Mouse (Mus musculus): ENCODE results near the gene Hyal3. TPM values are rescaled to one million over a fixed set of nuclear protein-coding genes. Genes with fewer than 3 reads are reported as not detected.

Hyal3 gene
- polyA plus RNA-seq (2015; fragmentation: Nextera tagmentation; extraction: Ambion mirVana), result 2.0 and 2.4 TPM in 2 replicates

- Histone ChIP-seq H3K4me3 (ENCODE audit: low read depth, low read length) (peak within 1 kb of the TSS; percentile 47), H3K4me2 (ENCODE audit: low read length) (peak within 1 kb of the TSS; percentile 97), H3K9ac (ENCODE audit: low read depth, low read length) (peak within 1 kb of the TSS; percentile 75), H3K4me1 (ENCODE audit: control insufficient read depth, insufficient read depth, low read length) (peaks cover 18% of the 10 kb centered on the region), H3K36me3 (ENCODE audit: control insufficient read depth, insufficient read depth, low read length) (0 out of 2 replicates have a peak, but pooled peaks cover 4% of the 10 kb centered on the region), H3K9me3 (replicated peaks; ENCODE audit: control insufficient read depth, low read length, poor library complexity, severe bottlenecking) (no peaks in the 10 kb centered on the region), H3K27ac (ENCODE audit: low read length) (peak within 1 kb of the TSS; percentile 84), H3K27me3 (ENCODE audit: control insufficient read depth, insufficient read depth, low read depth, low read length) (no peaks in the 10 kb centered on the region)
- ATAC-seq, result peak; percentile 79
- under 1% methylated on average over 32 of the region's 32 CpGs for WGBS
Observed at GRCm38 (mm10) chr9:107580501-107581317, at the start of gene Hyal3. TSS of gene Hyal3 (plus strand) at chr9:107580818.

DNA sequence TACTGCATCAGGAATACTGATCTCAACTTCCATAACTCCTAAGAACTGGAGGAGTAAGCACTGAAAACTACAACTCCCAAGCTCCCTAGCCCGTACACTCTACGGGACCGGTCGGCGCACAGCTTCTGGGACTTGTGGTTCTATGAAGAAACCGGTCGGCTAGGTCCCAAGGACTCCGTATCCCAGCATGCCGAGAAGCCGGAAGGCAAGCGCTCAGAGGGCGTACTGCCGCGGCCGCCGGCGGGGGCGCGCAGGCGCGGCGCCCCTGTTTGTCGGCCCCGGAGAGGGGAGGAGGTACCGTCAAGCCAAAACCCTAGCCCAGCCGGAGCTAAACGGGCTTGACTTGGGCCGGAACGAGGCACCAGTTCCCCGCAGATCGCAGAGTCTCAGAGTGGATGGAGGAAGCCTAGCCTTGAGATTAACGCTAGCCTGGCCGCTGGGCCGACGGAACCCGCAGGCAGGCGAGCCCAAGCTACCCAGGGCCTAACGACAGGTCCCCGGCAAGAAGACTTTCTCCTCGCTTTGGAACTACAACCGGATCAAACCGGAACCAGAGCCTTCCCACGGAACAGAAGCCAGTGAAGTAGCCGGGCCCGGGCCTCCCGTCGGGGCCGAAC, 46.7 kb upstream of the Hyal3 start, which contains the start of gene Tmem115:
Gene Tmem115, plus strand, starts transcription at position 155 of the 617 bp plus-strand sequence.
- Histone ChIP-seq H3K27ac (ENCODE audit: low read length) (peak within 1 kb of the TSS; percentile 69), H3K36me3 (ENCODE audit: control insufficient read depth, insufficient read depth, low read length) (peaks cover 8% of the 10 kb centered on the region), H3K4me3 (ENCODE audit: low read depth, low read length) (peak within 1 kb of the TSS; percentile 88), H3K4me1 (ENCODE audit: control insufficient read depth, insufficient read depth, low read length) (peaks cover 21% of the 10 kb centered on the region), H3K9me3 (replicated peaks; ENCODE audit: control insufficient read depth, low read length, poor library complexity, severe bottlenecking) (no peaks in the 10 kb centered on the region), H3K27me3 (ENCODE audit: control insufficient read depth, insufficient read depth, low read depth, low read length) (no peaks in the 10 kb centered on the region), H3K9ac (ENCODE audit: low read depth, low read length) (peak within 1 kb of the TSS; percentile 86), H3K4me2 (ENCODE audit: low read length) (peak within 1 kb of the TSS; percentile 98)
- ATAC-seq, result peak; percentile 98
- under 1% methylated on average over 48 of the region's 48 CpGs for WGBS

DNA sequence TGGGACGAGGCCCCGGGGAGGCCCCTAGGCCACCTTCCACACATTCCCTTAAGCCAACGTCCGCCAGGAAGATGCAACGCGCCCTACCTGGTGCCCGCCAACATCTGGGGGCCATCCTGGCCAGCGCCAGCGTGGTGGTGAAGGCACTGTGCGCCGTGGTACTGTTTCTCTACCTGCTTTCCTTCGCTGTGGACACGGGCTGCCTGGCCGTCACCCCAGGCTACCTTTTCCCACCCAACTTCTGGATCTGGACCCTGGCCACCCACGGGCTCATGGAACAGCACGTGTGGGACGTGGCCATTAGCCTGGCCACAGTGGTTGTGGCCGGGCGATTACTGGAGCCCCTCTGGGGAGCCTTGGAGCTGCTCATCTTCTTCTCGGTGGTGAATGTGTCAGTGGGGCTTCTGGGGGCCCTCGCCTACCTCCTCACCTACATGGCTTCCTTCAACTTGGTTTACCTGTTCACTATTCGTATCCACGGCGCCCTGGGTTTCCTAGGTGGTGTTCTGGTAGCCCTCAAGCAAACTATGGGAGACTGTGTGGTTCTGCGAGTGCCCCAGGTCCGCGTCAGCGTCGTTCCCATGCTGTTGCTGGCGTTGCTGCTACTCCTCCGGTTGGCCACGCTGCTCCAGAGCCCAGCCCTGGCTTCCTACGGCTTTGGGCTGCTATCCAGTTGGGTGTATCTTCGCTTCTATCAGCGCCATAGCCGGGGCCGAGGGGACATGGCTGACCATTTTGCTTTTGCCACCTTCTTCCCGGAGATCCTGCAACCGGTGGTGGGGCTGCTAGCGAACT, 46.0 kb upstream of the Hyal3 start:
- peaks cover 21% of the 10 kb centered on the region for H3K4me1 ChIP-seq (ENCODE audit: control insufficient read depth, insufficient read depth, low read length)
- no peaks in the 10 kb centered on the region for H3K27me3 ChIP-seq (ENCODE audit: control insufficient read depth, insufficient read depth, low read depth, low read length)
- WGBS, result under 1% methylated on average over 40 of the region's 40 CpGs
- H3K9me3 ChIP-seq (replicated peaks; ENCODE audit: control insufficient read depth, low read length, poor library complexity, severe bottlenecking), result no peaks in the 10 kb centered on the region
- peaks cover 14% of the 10 kb centered on the region for H3K36me3 ChIP-seq (ENCODE audit: control insufficient read depth, insufficient read depth, low read length)
- peak overlapping the region; percentile 86 for H3K9ac ChIP-seq (ENCODE audit: low read depth, low read length)
- H3K27ac ChIP-seq (ENCODE audit: low read length), result peak overlapping the region; percentile 69
- ATAC-seq, result no peak; the same call in 1 of the 2 replicates
- peak overlapping the region; percentile 98 for H3K4me2 ChIP-seq (ENCODE audit: low read length)
- peak overlapping the region; percentile 88 for H3K4me3 ChIP-seq (ENCODE audit: low read depth, low read length)

DNA sequence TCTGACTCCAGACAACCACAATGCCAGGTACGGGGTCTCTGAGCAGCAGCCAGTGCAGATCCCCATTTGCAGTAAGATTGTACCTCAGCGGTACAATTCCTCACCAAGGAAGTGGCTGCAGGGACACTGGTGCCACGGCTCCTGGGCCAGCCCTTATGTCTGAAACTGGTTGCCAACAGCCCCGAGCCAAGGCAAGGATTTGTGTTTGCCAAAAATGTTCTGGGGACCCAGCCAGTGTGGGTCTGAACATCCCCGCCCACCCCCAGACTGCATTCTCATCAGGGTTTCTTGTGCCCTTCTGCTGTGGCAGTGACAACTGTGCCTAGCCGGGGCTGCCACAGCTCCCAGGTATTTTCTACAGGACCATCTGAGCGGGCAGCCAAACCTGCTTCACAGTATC, 42.4 kb upstream of the Hyal3 start:
- H3K4me2 ChIP-seq (ENCODE audit: low read length), result no peak overlapping the region
- no peak overlapping the region for H3K27ac ChIP-seq (ENCODE audit: low read length)
- H3K4me1 ChIP-seq (ENCODE audit: control insufficient read depth, insufficient read depth, low read length), result peaks cover 41% of the 10 kb centered on the region
- 96% methylated on average over 7 of the region's 7 CpGs for WGBS
- no peak overlapping the region for H3K9ac ChIP-seq (ENCODE audit: low read depth, low read length)
- H3K9me3 ChIP-seq (replicated peaks; ENCODE audit: control insufficient read depth, low read length, poor library complexity, severe bottlenecking), result no peaks in the 10 kb centered on the region
- no peaks in the 10 kb centered on the region for H3K27me3 ChIP-seq (ENCODE audit: control insufficient read depth, insufficient read depth, low read depth, low read length)
- no peak overlapping the region for H3K4me3 ChIP-seq (ENCODE audit: low read depth, low read length)
- no peak for ATAC-seq
- H3K36me3 ChIP-seq (ENCODE audit: control insufficient read depth, insufficient read depth, low read length), result peaks cover 19% of the 10 kb centered on the region

DNA sequence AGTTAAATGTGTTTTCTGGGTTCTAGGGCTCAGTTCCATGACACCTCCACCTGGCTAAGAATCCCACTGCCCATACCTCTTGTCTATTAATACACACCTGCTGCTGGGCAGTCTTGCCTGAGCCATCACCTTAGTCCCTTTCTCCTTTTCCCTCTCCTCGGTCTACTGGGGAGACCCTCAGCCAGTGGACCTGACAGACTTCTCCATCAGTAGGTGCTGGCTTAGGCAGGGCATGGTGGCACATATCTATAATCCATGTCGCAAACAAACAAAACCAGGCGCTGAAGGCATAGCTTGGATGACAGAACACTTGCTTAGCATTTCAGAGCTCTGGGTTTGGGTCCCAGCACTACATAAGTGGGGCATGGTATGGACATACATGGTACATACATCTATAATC, 41.9 kb upstream of the Hyal3 start:
- 88% methylated on average over 3 of the region's 3 CpGs for WGBS
- no peak overlapping the region for H3K27ac ChIP-seq (ENCODE audit: low read length)

GRCm38 (mm10) chr9:107539940-107540339, 40.7 kb upstream of the Hyal3 start:
- H3K4me3 ChIP-seq (ENCODE audit: low read depth, low read length), result no peak overlapping the region
- H3K27me3 ChIP-seq (ENCODE audit: control insufficient read depth, insufficient read depth, low read depth, low read length), result no peaks in the 10 kb centered on the region
- WGBS, result 95% methylated on average over 8 of the region's 8 CpGs
- H3K4me1 ChIP-seq (ENCODE audit: control insufficient read depth, insufficient read depth, low read length), result peaks cover 41% of the 10 kb centered on the region
- no peak overlapping the region for H3K9ac ChIP-seq (ENCODE audit: low read depth, low read length)
- ATAC-seq, result no peak
- no peak overlapping the region for H3K27ac ChIP-seq (ENCODE audit: low read length)
- H3K4me2 ChIP-seq (ENCODE audit: low read length), result no peak overlapping the region
- no peaks in the 10 kb centered on the region for H3K9me3 ChIP-seq (replicated peaks; ENCODE audit: control insufficient read depth, low read length, poor library complexity, severe bottlenecking)
- peaks cover 30% of the 10 kb centered on the region for H3K36me3 ChIP-seq (ENCODE audit: control insufficient read depth, insufficient read depth, low read length)

More for the DNA sequence above, 41.9 kb upstream of the Hyal3 start:
- Histone ChIP-seq H3K4me3 (ENCODE audit: low read depth, low read length) (no peak overlapping the region), H3K4me1 (ENCODE audit: control insufficient read depth, insufficient read depth, low read length) (peaks cover 41% of the 10 kb centered on the region), H3K4me2 (ENCODE audit: low read length) (no peak overlapping the region), H3K9ac (ENCODE audit: low read depth, low read length) (no peak overlapping the region), H3K27me3 (ENCODE audit: control insufficient read depth, insufficient read depth, low read depth, low read length) (no peaks in the 10 kb centered on the region), H3K9me3 (replicated peaks; ENCODE audit: control insufficient read depth, low read length, poor library complexity, severe bottlenecking) (no peaks in the 10 kb centered on the region), H3K36me3 (ENCODE audit: control insufficient read depth, insufficient read depth, low read length) (peaks cover 23% of the 10 kb centered on the region)
- no peak for ATAC-seq

DNA sequence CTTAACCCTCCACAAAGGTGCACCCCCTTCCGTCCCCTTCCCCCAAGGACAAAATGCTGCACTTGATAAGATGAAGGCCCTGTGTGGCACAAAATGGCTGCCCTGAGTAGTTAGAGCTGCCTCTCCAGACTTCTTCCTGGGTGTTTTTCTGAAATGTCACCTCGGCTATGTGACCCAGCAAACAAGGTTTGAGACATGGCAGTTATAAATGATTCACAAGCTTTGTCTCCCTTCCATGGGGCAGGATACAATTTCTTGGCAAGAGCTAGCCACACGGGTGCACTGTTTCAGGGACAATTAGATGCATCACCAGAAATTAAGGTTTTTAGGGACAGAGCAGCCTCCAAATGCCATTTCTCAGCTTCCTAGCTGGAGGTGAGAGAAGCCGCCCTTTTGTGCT, 40.2 kb upstream of the Hyal3 start:
- ATAC-seq, result no peak
- no peak overlapping the region for H3K9ac ChIP-seq (ENCODE audit: low read depth, low read length)
- H3K4me3 ChIP-seq (ENCODE audit: low read depth, low read length), result no peak overlapping the region

DNA sequence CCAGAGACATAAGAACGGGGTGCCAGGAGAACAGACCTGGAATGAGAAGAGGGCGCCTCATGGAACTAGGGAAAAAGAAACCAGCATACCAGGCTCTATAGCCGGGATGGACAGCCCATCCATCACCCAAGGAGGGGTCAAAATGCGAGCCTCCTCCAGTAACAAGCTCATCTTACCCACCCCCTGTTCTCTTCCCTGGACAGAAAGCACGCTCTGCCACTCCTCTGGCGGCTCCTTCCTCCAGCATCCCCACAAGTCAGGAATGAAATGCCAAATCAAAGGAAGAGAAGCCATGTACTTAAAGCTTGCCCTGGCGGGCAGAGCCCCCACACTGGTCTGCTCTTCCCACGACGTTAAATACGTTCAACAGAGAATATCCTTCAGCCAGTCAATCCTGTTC, 39.6 kb upstream of the Hyal3 start:
- peak overlapping the region; percentile 74 for H3K9ac ChIP-seq (ENCODE audit: low read depth, low read length)
- no peaks in the 10 kb centered on the region for H3K27me3 ChIP-seq (ENCODE audit: control insufficient read depth, insufficient read depth, low read depth, low read length)
- peak overlapping the region; percentile 69 for H3K4me3 ChIP-seq (ENCODE audit: low read depth, low read length)
- H3K27ac ChIP-seq (ENCODE audit: low read length), result peak overlapping the region; percentile 73; the same call in 1 of the 2 replicates
- H3K4me2 ChIP-seq (ENCODE audit: low read length), result peak overlapping the region; percentile 97
- H3K4me1 ChIP-seq (ENCODE audit: control insufficient read depth, insufficient read depth, low read length), result peaks cover 36% of the 10 kb centered on the region
- H3K36me3 ChIP-seq (ENCODE audit: control insufficient read depth, insufficient read depth, low read length), result peaks cover 34% of the 10 kb centered on the region
- WGBS, result 42% methylated on average over 10 of the region's 10 CpGs
- H3K9me3 ChIP-seq (replicated peaks; ENCODE audit: control insufficient read depth, low read length, poor library complexity, severe bottlenecking), result no peaks in the 10 kb centered on the region
- no peak for ATAC-seq

More for the DNA sequence above, 40.2 kb upstream of the Hyal3 start:
- Histone ChIP-seq H3K27ac (ENCODE audit: low read length) (no peak overlapping the region), H3K9me3 (replicated peaks; ENCODE audit: control insufficient read depth, low read length, poor library complexity, severe bottlenecking) (no peaks in the 10 kb centered on the region), H3K4me2 (ENCODE audit: low read length) (peak overlapping the region; percentile 97; the same call in 1 of the 2 replicates), H3K36me3 (ENCODE audit: control insufficient read depth, insufficient read depth, low read length) (peaks cover 34% of the 10 kb centered on the region), H3K4me1 (ENCODE audit: control insufficient read depth, insufficient read depth, low read length) (peaks cover 40% of the 10 kb centered on the region), H3K27me3 (ENCODE audit: control insufficient read depth, insufficient read depth, low read depth, low read length) (no peaks in the 10 kb centered on the region)
- 75% methylated on average over 4 of the region's 4 CpGs for WGBS

Measured in midbrain, embryonic 16.5 days (tissue).